Comparison of ENCODE assay signal across 13 mouse cellular contexts in the genomic region with DNA sequence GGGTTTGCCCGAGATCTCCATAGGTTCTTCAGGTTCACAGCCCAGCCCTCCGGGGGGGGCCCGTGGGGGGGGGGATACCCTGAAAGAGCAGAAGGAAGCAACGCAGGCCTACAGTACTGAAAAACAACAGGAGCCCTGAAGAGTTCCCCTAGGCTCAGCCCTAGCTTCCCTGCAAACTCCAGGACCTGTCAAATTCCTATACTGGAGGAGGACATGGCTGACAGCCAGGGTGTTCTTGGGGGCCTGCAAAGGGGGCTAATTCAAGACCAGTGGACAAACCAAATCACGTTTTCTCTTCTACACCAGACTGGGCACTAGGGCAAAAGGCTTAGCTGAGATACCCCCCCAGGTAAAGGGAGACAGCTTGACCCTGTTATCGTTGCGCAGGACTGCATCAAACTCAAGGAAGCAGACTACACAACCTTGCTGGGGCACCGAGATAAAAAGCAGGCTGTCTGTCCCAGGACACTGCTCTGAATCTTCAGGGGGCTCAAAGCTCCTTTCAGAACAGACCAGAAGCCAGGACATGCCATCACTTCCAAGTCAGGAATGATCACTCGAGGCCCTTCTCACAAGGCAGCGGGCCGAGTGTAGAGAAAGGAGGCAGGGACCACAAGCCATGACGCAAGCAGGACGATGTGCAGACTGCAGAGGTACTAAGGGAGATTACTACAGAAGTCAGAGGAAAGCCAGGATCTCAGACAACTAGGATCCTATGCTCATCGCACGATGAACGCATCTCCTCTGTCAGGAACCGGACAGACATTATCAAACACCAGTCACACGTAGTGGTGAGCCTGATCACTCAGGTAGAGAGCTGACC. TPM values are rescaled to one million over a fixed set of nuclear protein-coding genes. Genes with fewer than 3 reads are reported as not detected.
A peak's percentile ranks its signal among the peaks of the same experiment; 100 is the strongest.
DNase-seq lines count a peak whose midpoint lies in the region; ATAC-seq and TF ChIP-seq lines count a peak whose summit lies in the region.
"Had no signal": no experiment of that assay in that cellular context is flagged by ENCODE, and none has a peak within 500 bp of the region (broad histone marks: within the 10 kb centered on the region; RNA-seq: fewer than 3 reads in every experiment).

No protein-coding gene starts in this region.

- H3K4me2 ChIP-seq in hindbrain, embryonic 13.5 days, result no peak overlapping the region
- no peak overlapping the region for H3K4me2 ChIP-seq in midbrain, postnatal 0 days (ENCODE audit: low read depth, low read length, poor library complexity, severe bottlenecking)
- H3K4me2 ChIP-seq in stomach, embryonic 14.5 days (replicated peaks; ENCODE audit: low read depth, low read length), result 0 out of 2 replicates have a peak overlapping the region, but pooled peaks have one; percentile 2
- H3K4me2 ChIP-seq: forebrain, embryonic 15.5 days; neural tube, embryonic 15.5 days had no signal

- peaks cover 67% of the 10 kb centered on the region for H3K4me1 ChIP-seq in cerebellum, adult 2 months (ENCODE audit: control insufficient read depth, insufficient read depth, low read length)
- H3K4me1 ChIP-seq in hindbrain, embryonic 10.5 days (replicated peaks), result peaks cover 80% of the 10 kb centered on the region
- H3K4me1 ChIP-seq in hindbrain, embryonic 13.5 days (replicated peaks), result peaks cover 71% of the 10 kb centered on the region
- peaks cover 85% of the 10 kb centered on the region for H3K4me1 ChIP-seq in midbrain, embryonic 10.5 days
- H3K4me1 ChIP-seq in midbrain, postnatal 0 days (ENCODE audit: insufficient read depth, low read length), result peaks cover 3% of the 10 kb centered on the region; the same call in 1 of the 2 replicates
- H3K4me1 ChIP-seq in stomach, embryonic 14.5 days (ENCODE audit: control insufficient read depth, insufficient read depth, low read length), result peaks cover 62% of the 10 kb centered on the region

- H3K9ac ChIP-seq in hindbrain, embryonic 13.5 days, result no peak overlapping the region; the same call in 1 of the 2 replicates
- H3K9ac ChIP-seq in midbrain, postnatal 0 days (replicated peaks; ENCODE audit: low read length, poor library complexity, severe bottlenecking), result no peak overlapping the region
- peak overlapping the region; percentile 14; the same call in 1 of the 2 replicates for H3K9ac ChIP-seq in stomach, embryonic 14.5 days (replicated peaks; ENCODE audit: low read depth, low read length)
- H3K9ac ChIP-seq: forebrain, embryonic 15.5 days; neural tube, embryonic 15.5 days had no signal

- no peak overlapping the region for H3K27ac ChIP-seq in cerebellum, adult 2 months (ENCODE audit: insufficient read depth, low read length)
- peak overlapping the region; percentile 51 for H3K27ac ChIP-seq in hindbrain, embryonic 10.5 days
- no peak overlapping the region for H3K27ac ChIP-seq in hindbrain, embryonic 13.5 days
- H3K27ac ChIP-seq in midbrain, embryonic 10.5 days (replicated peaks), result peak overlapping the region; percentile 9; the same call in 1 of the 2 replicates
- no peak overlapping the region for H3K27ac ChIP-seq in midbrain, postnatal 0 days (ENCODE audit: low read depth, low read length)
- H3K27ac ChIP-seq in stomach, embryonic 14.5 days (ENCODE audit: low read length), result peak overlapping the region; percentile 88
- H3K27ac ChIP-seq: forebrain, embryonic 15.5 days; neural tube, embryonic 15.5 days had no signal

- no peak for ATAC-seq in hindbrain, embryonic 13.5 days (ENCODE audit: low FRiP score)
- ATAC-seq in midbrain, postnatal 0 days (ENCODE audit: low FRiP score), result no peak
- no peak for ATAC-seq in stomach, embryonic 14.5 days (ENCODE audit: insufficient number of reproducible peaks, insufficient read depth, low FRiP score, low read depth)
- ATAC-seq: forebrain, embryonic 15.5 days; hindbrain, embryonic 16.5 days had no signal

- WGBS in cerebellum, adult 2 months, result 16% methylated on average over 18 of the region's 18 CpGs
- WGBS in hindbrain, embryonic 10.5 days, result 86% methylated on average over 18 of the region's 18 CpGs
- 82% methylated on average over 18 of the region's 18 CpGs for WGBS in hindbrain, embryonic 13.5 days
- 93% methylated on average over 18 of the region's 18 CpGs for WGBS in midbrain, embryonic 10.5 days
- 74% methylated on average over 18 of the region's 18 CpGs for WGBS in midbrain, postnatal 0 days
- 57% methylated on average over 18 of the region's 18 CpGs for WGBS in stomach, embryonic 14.5 days

- no peaks in the 10 kb centered on the region for H3K9me3 ChIP-seq in hindbrain, embryonic 10.5 days
- no peaks in the 10 kb centered on the region for H3K9me3 ChIP-seq in hindbrain, embryonic 13.5 days
- no peaks in the 10 kb centered on the region for H3K9me3 ChIP-seq in midbrain, embryonic 10.5 days (replicated peaks)
- no peaks in the 10 kb centered on the region for H3K9me3 ChIP-seq in midbrain, postnatal 0 days (ENCODE audit: low read length)
- H3K9me3 ChIP-seq in stomach, embryonic 14.5 days (ENCODE audit: control insufficient read depth, low read depth, low read length), result no peaks in the 10 kb centered on the region
- H3K9me3 ChIP-seq: forebrain, embryonic 15.5 days; neural tube, embryonic 15.5 days had no signal

- TF ChIP-seq CTCF in cerebellum, adult 2 months (IDR thresholded peaks at IDR 0.05; ENCODE audit: borderline replicate concordance, insufficient read depth, low read depth, low read length), result no peak
- no peak for TF ChIP-seq CTCF in midbrain, postnatal 0 days (IDR thresholded peaks at IDR 0.05)

- peak overlapping the region; percentile 5 for H3K4me3 ChIP-seq in cerebellum, adult 2 months (replicated peaks; ENCODE audit: insufficient read depth, low read depth, low read length)
- no peak overlapping the region for H3K4me3 ChIP-seq in hindbrain, embryonic 10.5 days
- H3K4me3 ChIP-seq in hindbrain, embryonic 13.5 days, result no peak overlapping the region
- H3K4me3 ChIP-seq in midbrain, embryonic 10.5 days, result no peak overlapping the region
- no peak overlapping the region for H3K4me3 ChIP-seq in midbrain, postnatal 0 days (ENCODE audit: low read depth, low read length)
- H3K4me3 ChIP-seq in stomach, embryonic 14.5 days (ENCODE audit: low read depth, low read length), result no peak overlapping the region
- H3K4me3 ChIP-seq: forebrain, embryonic 15.5 days; neural tube, embryonic 15.5 days had no signal

- DNase-seq in cerebellum, adult 2 months, result no peak
- no peak for DNase-seq in cerebellum, adult 18-20 months
- no peak for DNase-seq in hindbrain, embryonic 10.5 days (ENCODE audit: low spot score)
- no peak for DNase-seq in midbrain, embryonic 10.5 days (ENCODE audit: low spot score)
- no peak for DNase-seq in midbrain, postnatal 0 days (ENCODE audit: low spot score)
- DNase-seq in spleen, postnatal 14 days (ENCODE audit: low spot score in 2 of 2), result no peak
- DNase-seq: kidney, postnatal 10 days; lung, postnatal 14 days had no signal

- H3K27me3 ChIP-seq in cerebellum, adult 2 months (ENCODE audit: control insufficient read depth, insufficient read depth, low read length), result no peaks in the 10 kb centered on the region
- H3K27me3 ChIP-seq in hindbrain, embryonic 10.5 days (ENCODE audit: insufficient read depth, poor library complexity, severe bottlenecking), result no peaks in the 10 kb centered on the region
- H3K27me3 ChIP-seq in hindbrain, embryonic 13.5 days, result no peaks in the 10 kb centered on the region
- no peaks in the 10 kb centered on the region for H3K27me3 ChIP-seq in midbrain, embryonic 10.5 days (ENCODE audit: low read depth, poor library complexity, severe bottlenecking)
- no peaks in the 10 kb centered on the region for H3K27me3 ChIP-seq in midbrain, postnatal 0 days (ENCODE audit: insufficient read depth, low read length)
- H3K27me3 ChIP-seq in stomach, embryonic 14.5 days (ENCODE audit: control insufficient read depth, insufficient read depth, low read length), result no peaks in the 10 kb centered on the region
- H3K27me3 ChIP-seq: forebrain, embryonic 15.5 days; neural tube, embryonic 15.5 days had no signal

- peaks cover 6% of the 10 kb centered on the region; the same call in 1 of the 2 replicates for H3K36me3 ChIP-seq in hindbrain, embryonic 10.5 days
- H3K36me3 ChIP-seq in hindbrain, embryonic 13.5 days, result no peaks in the 10 kb centered on the region
- peaks cover 24% of the 10 kb centered on the region for H3K36me3 ChIP-seq in midbrain, embryonic 10.5 days
- H3K36me3 ChIP-seq in midbrain, postnatal 0 days (ENCODE audit: insufficient read depth, low read length), result no peaks in the 10 kb centered on the region
- no peaks in the 10 kb centered on the region; the same call in 1 of the 2 replicates for H3K36me3 ChIP-seq in stomach, embryonic 14.5 days (ENCODE audit: control insufficient read depth, insufficient read depth, low read length)
- H3K36me3 ChIP-seq: forebrain, embryonic 15.5 days; neural tube, embryonic 15.5 days had no signal

- no peak for TF ChIP-seq POLR2A in cerebellum, adult 2 months (IDR thresholded peaks at IDR 0.05; ENCODE audit: borderline replicate concordance, insufficient read depth, low read length)

RNA-seq across cellular contexts. Expression of a gene that starts 37.9 kb away (rescaled TPM):
- 87.2 and 106 TPM in 2 replicates for polyA plus RNA-seq in cerebellum, adult 2 months (2012; rRNA removed)
- 9.3 and 10.1 TPM in 2 replicates for polyA plus RNA-seq in hindbrain, embryonic 10.5 days (2016; fragmentation: Nextera tagmentation; extraction: Ambion mirVana)
- 10.3 and 10.4 TPM in 2 replicates for polyA plus RNA-seq in hindbrain, embryonic 13.5 days (2015; fragmentation: Nextera tagmentation; extraction: Ambion mirVana)
- 8.9 and 10.1 TPM in 2 replicates for polyA plus RNA-seq in midbrain, embryonic 10.5 days (2016; fragmentation: Nextera tagmentation; extraction: Ambion mirVana)
- total RNA-seq in midbrain, postnatal 0 days (2014; rRNA removed), result 59.8 and 63.1 TPM in 2 replicates
- polyA plus RNA-seq in midbrain, postnatal 0 days (2015; fragmentation: Nextera tagmentation; extraction: Ambion mirVana), result 7.1 and 8.4 TPM in 2 replicates
- polyA plus RNA-seq in stomach, embryonic 14.5 days (2014; fragmentation: Nextera tagmentation; extraction: Ambion mirVana), result 29.6 and 32.0 TPM in 2 replicates

Comparison
In these comparisons a context has a peak if more than half of its experiments do, and no peak if none do; other contexts are left out.
1. H3K27ac ChIP-seq: peak in hindbrain, embryonic 10.5 days (single experiment), midbrain, embryonic 10.5 days (single experiment) and stomach, embryonic 14.5 days (single experiment); none in cerebellum, adult 2 months (single experiment), hindbrain, embryonic 13.5 days (single experiment) and midbrain, postnatal 0 days (single experiment).